Mouse (Mus musculus) CH12.LX (cell line): ENCODE data around the gene Arsk. TPM values are rescaled to one million over a fixed set of nuclear protein-coding genes. Genes with fewer than 3 reads are reported as not detected.

ENCODE experiments used
- DNase-seq: peaks from one replicate; pipeline ENCODE4 v3.0.0-alpha.2; 2013; ENCODE audit errors: extremely low read depth
- H3K27ac ChIP-seq: 2 replicates; pipeline ENCODE4 v1.5.1; 2012; ENCODE audit warnings: low read depth, mild to moderate bottlenecking, control low read depth, moderate library complexity; ENCODE audit not compliant: insufficient read depth
- H3K27me3 ChIP-seq: replicated peaks from 2 replicates; pipeline ENCODE3; 2012; ENCODE audit warnings: inconsistent platforms
- H3K36me3 ChIP-seq, 2 experiments: replicated peaks in 1 of 2; 2 replicates each; pipeline versions ENCODE3 to v1.6.1; 2012; ENCODE audit warnings: inconsistent platforms in 1 of 2, low read length in 1 of 2, mild to moderate bottlenecking in 1 of 2, mixed read lengths in 1 of 2, moderate library complexity in 1 of 2; ENCODE audit not compliant: control insufficient read depth in 1 of 2, insufficient read depth in 1 of 2
- H3K4me1 ChIP-seq, 2 experiments: 2 replicates each; pipeline ENCODE4 v1.6.1; 2012; ENCODE audit warnings: inconsistent platforms in 1 of 2, moderate library complexity in 1 of 2; ENCODE audit not compliant: insufficient read depth in 2 of 2, control insufficient read depth in 1 of 2
- H3K4me2 ChIP-seq: 2 replicates; pipeline ENCODE4 v1.6.1; 2012; ENCODE audit warnings: low read depth, mild to moderate bottlenecking, control low read depth; ENCODE audit not compliant: poor library complexity, insufficient read depth, severe bottlenecking
- H3K4me3 ChIP-seq, 3 experiments: fragments of 150-350 bp in 1 of 3; sonication (generic) in 1 of 3; replicated peaks in 1 of 3; 2 replicates each; pipeline versions ENCODE3 to v1.5.1; 2011 to 2012; ENCODE audit warnings: low read depth in 2 of 3, low read length in 2 of 3, mild to moderate bottlenecking in 2 of 3, moderate library complexity in 2 of 3, control low read depth in 1 of 3, improper control_type of control experiment in 1 of 3, inconsistent platforms in 1 of 3, mixed read lengths in 1 of 3; ENCODE audit not compliant: poor library complexity in 1 of 3
- H3K79me2 ChIP-seq: replicated peaks from 2 replicates; pipeline ENCODE4 v1.6.1; 2012; ENCODE audit warnings: mild to moderate bottlenecking, moderate library complexity; ENCODE audit not compliant: control insufficient read depth, poor library complexity, insufficient read depth, severe bottlenecking; ENCODE audit errors: extremely low read depth
- H3K9ac ChIP-seq: 2 replicates; pipeline ENCODE4 v1.6.1; 2012; ENCODE audit warnings: low read depth, mild to moderate bottlenecking, control low read depth, moderate library complexity; ENCODE audit not compliant: insufficient read depth
- H3K9me3 ChIP-seq: replicated peaks from 2 replicates; pipeline ENCODE3; 2012; ENCODE audit warnings: low read length, inconsistent platforms, mixed read lengths
- BHLHE40 ChIP-seq: IDR thresholded peaks from 2 replicates; pipeline ENCODE4 v1.6.1; 2011; ENCODE audit warnings: mild to moderate bottlenecking, low read depth, low read length, improper control_type of control experiment
- CHD1 ChIP-seq: IDR thresholded peaks from 2 replicates; pipeline ENCODE4 v1.6.1; 2012; ENCODE audit warnings: low read depth, low read length, improper control_type of control experiment, inconsistent platforms
- CHD2 ChIP-seq: IDR thresholded peaks from 2 replicates; pipeline ENCODE4 v1.6.1; 2011; ENCODE audit warnings: low read length, improper control_type of control experiment
- CTCF ChIP-seq, 2 experiments: IDR thresholded peaks in 1 of 2; conservative IDR thresholded peaks in 1 of 2; 2 replicates each; pipeline ENCODE4 v1.5.1; 2011 to 2012; ENCODE audit warnings: low read depth in 2 of 2, low read length in 2 of 2, improper control_type of control experiment in 1 of 2, inconsistent platforms in 1 of 2, mild to moderate bottlenecking in 1 of 2, moderate library complexity in 1 of 2
- ETS1 ChIP-seq: conservative IDR thresholded peaks from 2 replicates; pipeline ENCODE4 v1.6.1; 2012; ENCODE audit warnings: low read depth, mild to moderate bottlenecking, inconsistent platforms, low read length, improper control_type of control experiment, moderate library complexity
- GABPA ChIP-seq: IDR thresholded peaks from 2 replicates; pipeline ENCODE4 v1.6.1; 2012; ENCODE audit warnings: low read depth, low read length, improper control_type of control experiment, inconsistent platforms; ENCODE audit not compliant: insufficient replicate concordance
- JUN ChIP-seq: IDR thresholded peaks from 2 replicates; pipeline ENCODE4 v1.6.1; 2011; ENCODE audit warnings: low read depth, mild to moderate bottlenecking, low read length, improper control_type of control experiment, moderate library complexity; ENCODE audit not compliant: insufficient read depth
- MAZ ChIP-seq: IDR thresholded peaks from 2 replicates; pipeline ENCODE4 v1.6.1; 2012; ENCODE audit warnings: low read depth, mild to moderate bottlenecking, inconsistent platforms, low read length, improper control_type of control experiment, moderate library complexity
- MYC ChIP-seq: IDR thresholded peaks from 2 replicates; pipeline ENCODE4 v1.6.1; 2011; ENCODE audit warnings: low read depth, mild to moderate bottlenecking, improper control_type of control experiment, low read length
- NRF1 ChIP-seq: IDR thresholded peaks from 2 replicates; pipeline ENCODE4 v1.6.1; 2014; ENCODE audit warnings: low read depth, mild to moderate bottlenecking, inconsistent platforms, low read length, improper control_type of control experiment, moderate library complexity
- PAX5 ChIP-seq: IDR thresholded peaks from 2 replicates; pipeline ENCODE4 v1.6.1; 2012; ENCODE audit warnings: low read length, inconsistent platforms, mixed read lengths
- RAD21 ChIP-seq: IDR thresholded peaks from 2 replicates; pipeline ENCODE4 v1.6.1; 2011; ENCODE audit warnings: low read depth, mild to moderate bottlenecking, low read length, improper control_type of control experiment, moderate library complexity
- RCOR1 ChIP-seq: conservative IDR thresholded peaks from 2 replicates; pipeline ENCODE4 v1.6.1; 2012; ENCODE audit warnings: low read depth, mild to moderate bottlenecking, inconsistent platforms, low read length, improper control_type of control experiment
- TCF12 ChIP-seq: IDR thresholded peaks from 2 replicates; pipeline ENCODE4 v1.6.1; 2014; ENCODE audit warnings: low read depth, mild to moderate bottlenecking, inconsistent platforms, low read length, improper control_type of control experiment
- USF1 ChIP-seq: IDR thresholded peaks from 2 replicates; pipeline ENCODE4 v1.6.1; 2014; ENCODE audit warnings: low read depth, mild to moderate bottlenecking, inconsistent platforms, low read length, improper control_type of control experiment
- USF2 ChIP-seq: conservative IDR thresholded peaks from 2 replicates; pipeline ENCODE4 v1.6.1; 2011; ENCODE audit warnings: low read depth, low read length, improper control_type of control experiment
- ZKSCAN1 ChIP-seq: IDR thresholded peaks from 2 replicates; pipeline ENCODE4 v1.6.1; 2012; ENCODE audit warnings: low read depth, inconsistent platforms, low read length, improper control_type of control experiment, borderline replicate concordance
- dilution Hi-C: fragments of 300-500 bp; cut with MboI; formaldehyde crosslinking; loops from 2 replicates; pipeline ENCODE4 v1.14.3; 2020; ENCODE audit warnings: low sequenced_read_pairs; ENCODE audit not compliant: extremely low pct_unique_long_range_greater_than_20kb, extremely low pct_ligation_motif_present
- in situ Hi-C: fragments of 300-500 bp; cut with MboI; formaldehyde crosslinking; loops from 3 replicates; pipeline ENCODE4 v1.14.3; 2019; ENCODE audit warnings: low sequenced_read_pairs, low pct_ligation_motif_present, low pct_unique_long_range_greater_than_20kb, mixed read lengths
- polyA plus RNA-seq: library from polyadenylated mRNA; unstranded; fragments of >175 nt; gene quantifications from 2 replicates; pipeline ENCODE4 v1.2.1, GENCODE M21; 2012; ENCODE audit warnings: low read depth; ENCODE audit not compliant: insufficient read length
- total RNA-seq, 2 experiments: library from RNA; depleted of rRNA; stranded (reverse); fragments of 300-350 nt in 1 of 2; fragments of >200 nt in 1 of 2; gene quantifications; 2 replicates each; pipeline ENCODE4 v1.2.3; 2012 to 2014

The Arsk gene
- total and polyA plus RNA-seq, 3 experiments = 4.0 to 7.6 (median 4.2) TPM

DNA sequence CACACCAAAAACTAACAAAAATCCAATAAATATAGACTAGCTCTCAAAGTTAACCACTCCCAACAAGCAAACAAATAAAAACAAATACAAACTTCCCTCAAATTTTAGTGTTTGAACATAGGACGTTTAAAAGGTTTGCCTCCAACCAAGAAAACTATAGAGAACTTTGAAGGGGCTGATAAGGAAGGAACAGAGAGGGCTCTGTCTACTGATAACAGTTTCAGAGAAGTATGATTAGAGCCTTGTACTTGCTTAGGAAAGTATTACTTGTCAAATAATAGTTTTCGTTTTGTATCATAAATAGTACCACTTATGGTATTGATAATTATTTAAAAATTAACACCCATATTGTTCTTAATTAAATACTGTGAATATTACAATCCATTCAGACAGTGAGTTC lies 83.9 kb downstream of the Arsk start:
- TF ChIP-seq RAD21 = no peak
- no peak for TF ChIP-seq RCOR1
- TF ChIP-seq TCF12 = no peak
- TF ChIP-seq USF2 = no peak
- no peak for TF ChIP-seq MAZ
- no peak for TF ChIP-seq ZKSCAN1
- no peak for TF ChIP-seq NRF1
- TF ChIP-seq JUN = no peak
- no peak for TF ChIP-seq CHD1
- no peak for TF ChIP-seq CTCF (conservative IDR thresholded peaks at IDR 0.05 in 1 of 2, IDR thresholded peaks at IDR 0.05 in 1 of 2; ENCODE audit: low read depth in 2 of 2, low read length in 2 of 2)
- TF ChIP-seq USF1 = no peak
- no peak for TF ChIP-seq ETS1
- TF ChIP-seq PAX5 = no peak
- no peak for TF ChIP-seq GABPA
- no peak for TF ChIP-seq MYC
- no peak for TF ChIP-seq CHD2
- no peak for TF ChIP-seq BHLHE40

More for the DNA sequence above, 83.9 kb downstream of the Arsk start:
- H3K9me3 ChIP-seq = no peaks in the 10 kb centered on the region
- H3K36me3 ChIP-seq = peaks cover 0 to 8% of the 10 kb centered on the region in 2 experiments
- dilution Hi-C loops = no loop called here
- no peak overlapping the region for H3K4me3 ChIP-seq
- no peak for DNase-seq
- no peak overlapping the region for H3K27ac ChIP-seq
- no peak overlapping the region for H3K9ac ChIP-seq
- in situ Hi-C loops = no loop called here
- peaks cover 15% of the 10 kb centered on the region; the same call in 1 of the 2 replicates for H3K79me2 ChIP-seq
- no peak overlapping the region for H3K4me2 ChIP-seq
- no peaks in the 10 kb centered on the region for H3K27me3 ChIP-seq
- peaks cover 0 to 3% of the 10 kb centered on the region in 2 experiments; a peak in 1 of 4 replicates for H3K4me1 ChIP-seq

Other genes with a start within 250 kb of the Arsk start
- gene Rhobtb3, start 154.7 kb downstream of the Arsk start, total RNA-seq (2012; rRNA removed) = 3.6 and 3.9 TPM in 2 replicates
- 3.4 and 4.2 TPM in 2 replicates for gene Rhobtb3, start 154.7 kb downstream of the Arsk start, total RNA-seq (2014; rRNA removed)
- gene Rhobtb3, start 154.7 kb downstream of the Arsk start, polyA plus RNA-seq = 1.6 and 2.0 TPM in 2 replicates
- gene Spata9, start 131.5 kb downstream of the Arsk start, total RNA-seq (2012; rRNA removed) = not detected in 2 replicates
- gene Spata9, start 131.5 kb downstream of the Arsk start, total RNA-seq (2014; rRNA removed) = not detected in 2 replicates
- gene Spata9, start 131.5 kb downstream of the Arsk start, polyA plus RNA-seq = 0.36 and 0.48 TPM in 2 replicates
- gene Rfesd, start 79.9 kb downstream of the Arsk start, total RNA-seq (2012; rRNA removed) = 7.8 and 8.0 TPM in 2 replicates
- gene Rfesd, start 79.9 kb downstream of the Arsk start, total RNA-seq (2014; rRNA removed) = 15.9 and 17.7 TPM in 2 replicates
- gene Rfesd, start 79.9 kb downstream of the Arsk start, polyA plus RNA-seq = 9.7 and 13.5 TPM in 2 replicates
- gene Gpr150, start 41.7 kb downstream of the Arsk start, total RNA-seq (2012; rRNA removed) = not detected in 2 replicates
- gene Gpr150, start 41.7 kb downstream of the Arsk start, total RNA-seq (2014; rRNA removed) = not detected in 2 replicates
- gene Gpr150, start 41.7 kb downstream of the Arsk start, polyA plus RNA-seq = not detected in 2 replicates
- gene Ttc37, start 74 bp upstream of the Arsk start, total RNA-seq (2012; rRNA removed) = 26.7 and 32.2 TPM in 2 replicates
- 34.7 and 35.9 TPM in 2 replicates for gene Ttc37, start 74 bp upstream of the Arsk start, total RNA-seq (2014; rRNA removed)
- 21.1 and 23.9 TPM in 2 replicates for gene Ttc37, start 74 bp upstream of the Arsk start, polyA plus RNA-seq
- not detected in 2 replicates for gene Fam81b, start 206.4 kb upstream of the Arsk start, total RNA-seq (2012; rRNA removed)
- gene Fam81b, start 206.4 kb upstream of the Arsk start, total RNA-seq (2014; rRNA removed) = not detected in 2 replicates
- not detected in 2 replicates for gene Fam81b, start 206.4 kb upstream of the Arsk start, polyA plus RNA-seq